Mouse (Mus musculus): ENCODE data around the gene Gda. TPM values are rescaled to one million over a fixed set of nuclear protein-coding genes. Genes with fewer than 3 reads are reported as not detected.

Gda gene
- total RNA-seq, 2 experiments from 2014 or later: 199 TPM

DNA sequence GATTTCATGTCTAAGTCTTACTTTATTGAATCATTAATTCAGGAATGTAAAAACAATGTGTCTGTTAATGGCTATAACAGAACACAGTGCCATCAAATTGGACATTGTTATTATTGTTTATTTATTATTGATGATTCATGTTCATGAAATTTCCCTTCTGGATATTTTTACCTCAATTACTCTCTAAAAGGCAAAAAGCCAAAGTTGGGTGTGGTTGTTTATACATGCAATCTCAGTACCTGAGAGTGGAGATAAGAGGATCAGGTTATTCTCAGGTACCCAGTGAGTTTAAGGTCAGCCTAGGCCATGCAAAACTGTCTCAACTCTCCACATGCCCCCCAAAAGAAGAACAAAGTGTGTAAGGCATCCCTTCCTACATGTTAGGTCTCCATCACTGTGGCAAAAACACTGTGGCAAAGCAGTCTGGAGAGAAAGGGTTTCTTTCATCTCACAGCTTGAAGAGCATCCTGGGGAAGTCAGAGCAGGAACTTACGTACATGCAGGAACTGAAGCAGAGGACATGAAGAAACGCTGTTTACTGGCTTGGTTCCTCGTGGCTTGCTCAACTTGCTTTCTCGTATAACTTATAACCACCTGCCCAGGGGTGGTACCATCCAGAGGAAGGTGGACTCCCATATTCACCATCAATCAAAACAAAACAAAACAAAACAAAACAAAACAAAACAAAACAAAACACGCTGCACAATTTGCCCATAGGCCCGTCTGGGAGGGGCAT, 89.6 kb downstream of the Gda start:
- intact Hi-C loops (cut with DNase I): no loop called here
- DNase-seq (ENCODE audit: low spot score in 2 of 2): no peak

DNA sequence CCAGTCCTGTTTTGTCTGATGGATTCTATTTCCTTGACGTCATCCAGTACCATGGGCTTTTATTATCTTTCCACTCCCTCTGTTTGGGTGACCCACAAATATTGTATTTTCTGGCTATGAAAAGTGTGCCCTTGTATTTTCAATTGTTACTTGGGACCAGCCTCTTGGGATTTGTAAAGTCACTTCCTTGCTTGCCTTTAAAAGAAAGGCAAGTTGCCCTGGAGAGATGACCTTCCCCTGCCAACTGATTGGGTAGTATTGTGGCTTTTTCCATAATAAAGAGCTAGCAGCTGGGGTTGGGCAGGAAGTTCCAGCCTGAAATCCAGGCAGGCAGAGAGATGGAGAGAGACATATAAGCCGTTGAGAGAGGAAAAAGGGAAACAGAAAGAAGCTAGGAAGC, 91.5 kb downstream of the Gda start:
- intact Hi-C loops (cut with DNase I): no loop called here
- no peak for DNase-seq (ENCODE audit: low spot score in 2 of 2)

DNA sequence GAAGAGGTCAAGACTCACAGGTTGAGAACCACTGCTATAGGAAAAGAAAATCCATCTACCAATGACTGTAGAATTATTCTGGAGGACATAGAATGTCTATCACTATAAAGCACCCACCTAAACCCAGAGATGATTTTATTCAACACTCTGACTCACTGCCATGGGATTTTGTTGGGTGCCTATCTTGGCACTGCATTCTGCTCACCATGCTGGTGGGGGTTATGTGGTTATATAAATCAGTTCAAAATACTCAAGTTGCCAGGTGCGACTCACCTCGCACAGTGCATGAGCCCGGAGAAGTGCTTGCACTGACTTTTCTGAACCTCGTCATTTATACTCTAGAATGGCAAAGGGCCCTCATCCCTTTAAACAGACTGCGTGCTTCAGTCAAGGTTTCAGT, 94.0 kb downstream of the Gda start:
- DNase-seq (ENCODE audit: low spot score in 2 of 2): peak in 1 of 2 experiments; percentile 62
- intact Hi-C loops (cut with DNase I): loop anchor here (10.0 kb wide), 1 partner anchor 926 kb away; no protein-coding TSS in a partner anchor

DNA sequence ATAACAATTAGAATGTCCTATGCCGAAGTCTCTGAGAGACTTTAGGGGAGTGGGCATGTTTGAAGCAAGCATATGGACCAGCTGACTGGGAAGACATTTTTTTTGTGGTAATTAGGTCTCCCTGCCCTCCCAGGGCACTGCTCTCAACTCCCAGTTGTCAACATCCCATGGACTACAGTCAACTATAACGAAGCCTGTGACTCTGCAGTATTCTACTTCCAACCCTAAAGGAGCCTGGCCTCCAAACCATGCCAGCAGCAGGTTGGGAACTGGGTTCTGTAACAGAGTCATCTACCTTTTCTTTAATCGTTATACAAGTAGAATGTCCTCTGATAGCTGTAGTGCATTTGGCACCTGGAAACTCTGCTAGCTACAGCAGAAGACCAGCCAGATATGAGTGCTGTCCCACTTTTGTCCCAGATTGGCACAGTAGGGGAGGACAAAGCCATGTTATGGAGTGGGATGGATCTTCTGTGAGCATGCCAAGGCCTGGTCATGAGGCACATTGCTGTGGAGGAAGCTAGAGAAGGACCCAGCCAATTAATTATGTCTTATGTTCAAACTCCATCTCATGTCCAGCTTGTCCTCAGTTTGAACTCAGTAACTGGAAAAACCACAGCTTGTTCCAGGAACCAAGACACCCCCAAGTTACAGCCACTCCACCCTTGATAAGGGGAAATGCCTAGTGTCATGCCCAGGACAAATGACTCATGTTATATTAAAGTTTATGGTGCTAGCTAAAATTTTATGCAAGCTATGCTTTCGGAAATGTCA, 96.6 kb downstream of the Gda start:
- intact Hi-C loops (cut with DNase I): loop anchor here (10.0 kb wide), 1 partner anchor 928 kb away; no protein-coding TSS in a partner anchor
- DNase-seq (ENCODE audit: low spot score in 2 of 2): no peak

DNA sequence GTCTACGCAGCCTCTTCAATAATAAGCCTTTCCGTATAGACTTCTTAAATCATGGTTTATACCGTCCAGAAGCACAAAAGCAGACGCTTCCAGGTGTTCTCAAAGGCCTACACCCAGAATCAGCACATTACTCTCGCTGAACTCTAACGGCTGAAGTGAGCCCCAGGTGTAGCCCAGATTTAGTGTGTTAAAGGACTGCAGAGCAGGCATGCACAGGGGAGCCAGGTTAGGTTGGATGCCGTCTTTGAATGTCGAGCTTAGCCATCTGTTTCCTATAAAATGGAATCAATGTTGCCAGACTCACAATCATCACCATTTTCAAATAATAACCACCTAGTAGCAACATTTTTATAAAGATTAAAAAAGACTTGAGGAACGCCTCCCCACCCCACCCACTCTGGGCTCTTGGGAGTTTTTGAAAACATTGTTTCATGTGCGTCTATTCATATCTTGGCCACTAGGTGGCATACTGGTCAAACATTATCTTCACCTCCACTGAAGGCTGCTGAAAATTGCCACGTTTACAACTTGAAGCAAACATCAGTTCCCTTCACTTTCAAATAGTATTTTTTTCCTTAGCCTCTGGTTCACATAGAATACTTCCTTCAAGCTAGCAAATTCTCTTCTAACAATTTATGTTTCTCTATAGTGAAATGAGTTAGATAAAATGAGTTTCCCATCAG, 100.0 kb downstream of the Gda start:
- DNase-seq (ENCODE audit: low spot score in 2 of 2): peak; percentile 48 to 63

DNA sequence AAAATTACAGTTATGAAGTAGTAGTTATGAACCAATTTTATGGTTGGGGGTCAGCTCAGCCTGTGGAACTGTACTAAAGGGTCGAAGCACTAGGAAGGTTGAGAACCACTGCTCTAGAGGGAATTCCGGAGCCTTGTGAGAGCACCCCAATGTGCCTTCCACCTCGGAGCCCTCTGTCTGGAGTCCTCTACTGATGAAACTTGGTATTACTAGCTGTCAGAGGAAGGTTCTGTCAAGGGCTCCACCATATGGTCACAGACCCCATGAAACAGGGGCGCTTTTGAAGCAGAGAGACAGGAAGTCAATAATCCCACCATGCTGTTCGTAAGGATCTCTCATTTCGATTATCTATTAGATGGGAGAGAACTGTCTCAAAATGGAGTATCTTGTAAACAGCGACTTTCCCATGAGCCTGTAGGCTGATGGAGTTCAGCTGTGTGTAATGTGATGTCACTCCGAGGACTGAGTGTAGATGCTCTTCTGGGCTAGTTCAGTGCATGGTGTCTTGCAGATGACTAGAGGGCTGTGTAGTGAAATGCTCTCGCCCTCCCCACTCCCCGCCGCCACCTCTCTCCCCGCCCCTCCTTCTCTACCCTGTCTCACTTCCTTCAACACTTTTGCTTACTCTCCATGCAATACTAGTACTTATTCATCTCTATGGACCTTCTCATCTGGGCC, 100.7 kb downstream of the Gda start:
- no peak for DNase-seq (ENCODE audit: low spot score in 2 of 2)
- intact Hi-C loops (cut with DNase I): loop anchor here (1.0 to 10.0 kb wide), 6 partner anchors 100 to 932 kb away; partner anchors contain the start of genes 1110059E24Rik, Abhd17b and Gda

More for the DNA sequence above, 100.0 kb downstream of the Gda start:
- intact Hi-C loops (cut with DNase I): loop anchor here (1.0 to 10.0 kb wide), 6 partner anchors 99 to 932 kb away; partner anchors contain the start of genes 1110059E24Rik, Abhd17b and Gda

DNA sequence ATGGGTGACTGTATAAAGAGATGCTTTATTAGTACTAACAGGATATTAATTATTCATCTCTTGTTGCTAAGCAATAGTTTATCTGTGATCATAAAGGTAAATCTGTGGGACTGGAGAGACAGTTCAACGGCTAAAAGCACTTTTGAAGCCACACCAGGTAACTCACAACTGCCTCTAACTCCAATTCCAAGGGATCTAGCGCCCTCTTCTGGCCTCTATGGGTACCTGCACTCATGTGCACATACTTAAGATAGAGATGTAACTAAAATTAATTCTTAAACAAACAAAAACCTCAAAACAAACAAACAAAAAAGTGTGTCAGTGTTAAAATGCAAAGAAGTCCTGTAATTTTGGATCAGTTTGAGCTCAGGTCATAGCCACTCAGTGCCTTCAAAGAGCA, 101.9 kb downstream of the Gda start:
- DNase-seq (ENCODE audit: low spot score in 2 of 2): no peak
- intact Hi-C loops (cut with DNase I): loop anchor here (2.0 to 10.0 kb wide), 5 partner anchors 101 to 933 kb away; partner anchors contain the start of genes 1110059E24Rik, Abhd17b and Gda

DNA sequence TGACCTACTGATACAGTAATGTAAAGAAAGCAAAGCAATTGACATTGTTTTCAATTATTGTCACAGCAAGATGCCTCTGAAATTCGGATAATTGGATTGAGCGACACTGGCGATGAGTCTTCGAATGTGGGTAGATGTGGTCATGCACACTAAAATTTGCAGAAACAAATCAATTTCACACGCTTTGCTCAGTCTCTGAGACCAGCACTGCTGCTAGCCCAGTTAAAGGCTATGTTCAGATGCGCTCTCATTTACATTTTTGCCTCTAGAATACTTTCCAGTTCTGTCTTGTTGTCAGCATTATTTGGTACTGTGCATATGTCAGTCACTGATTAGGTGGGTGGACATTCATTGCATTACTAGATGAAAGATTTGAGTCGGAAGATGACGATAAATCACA, 102.5 kb downstream of the Gda start:
- intact Hi-C loops (cut with DNase I): loop anchor here (2.0 to 10.0 kb wide), 5 partner anchors 102 to 934 kb away; partner anchors contain the start of genes 1110059E24Rik, Abhd17b and Gda
- DNase-seq (ENCODE audit: low spot score in 2 of 2): no peak

DNA sequence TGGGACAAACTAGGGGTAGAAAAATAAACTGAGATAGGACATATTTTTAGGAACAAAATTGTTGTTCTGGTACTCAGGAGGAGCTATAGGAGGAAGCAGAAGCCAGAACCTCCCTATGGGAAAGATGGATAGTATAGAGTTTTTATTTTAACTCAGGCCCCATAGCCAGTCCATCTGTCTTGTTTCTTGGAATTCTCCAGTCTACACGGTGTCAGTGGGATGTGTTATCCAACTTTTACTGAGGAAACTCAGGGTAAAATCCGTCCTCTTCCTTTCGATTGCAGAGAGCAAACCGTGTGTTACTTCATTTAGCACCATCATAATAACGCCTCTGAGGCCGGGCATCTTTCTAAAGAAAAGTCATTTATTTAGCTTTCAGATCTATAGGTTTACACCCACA, 104.1 kb downstream of the Gda start:
- peak in 1 of 2 experiments; percentile 67 for DNase-seq (ENCODE audit: low spot score in 2 of 2)
- intact Hi-C loops (cut with DNase I): no loop called here

DNA sequence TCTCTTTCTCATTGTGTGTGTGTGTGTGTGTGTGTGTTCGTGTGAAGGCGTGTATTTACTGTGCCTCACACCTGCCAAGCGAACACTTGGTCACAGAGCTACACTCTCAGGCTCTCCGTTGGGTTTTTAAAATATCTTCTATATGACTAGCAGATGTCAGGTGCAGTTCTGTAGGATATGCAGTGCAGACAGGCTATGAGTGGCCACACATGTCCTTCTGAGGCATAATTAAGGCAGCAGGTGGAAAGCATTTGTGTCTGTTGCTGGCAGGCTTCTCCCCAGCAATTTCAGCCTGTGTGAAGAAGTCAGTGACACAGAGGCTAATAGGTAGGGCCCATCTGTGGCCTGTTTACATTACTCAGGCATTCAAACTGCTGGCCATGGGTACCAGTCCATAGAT, 104.7 kb downstream of the Gda start:
- DNase-seq (ENCODE audit: low spot score in 2 of 2): no peak
- intact Hi-C loops (cut with DNase I): no loop called here

DNA sequence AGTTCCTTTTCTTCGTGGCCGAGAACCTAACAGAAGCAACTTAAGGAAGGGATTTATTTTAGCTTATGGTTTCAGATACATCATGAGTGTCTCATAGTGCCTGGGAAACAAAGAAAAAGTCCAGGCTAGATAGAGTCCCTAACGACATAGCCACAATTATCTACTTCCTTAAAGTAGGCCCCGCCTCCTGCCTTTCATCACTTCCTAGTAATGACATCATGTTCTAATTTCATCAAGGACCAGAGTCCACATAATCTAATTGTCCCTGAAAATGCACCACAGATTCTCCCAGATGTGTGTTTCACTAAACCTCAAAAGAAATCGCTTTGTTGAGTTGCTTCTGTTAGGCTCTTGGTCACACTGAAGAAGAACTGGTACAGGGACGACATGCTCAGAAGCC, 115.5 kb downstream of the Gda start:
- no peak for DNase-seq (ENCODE audit: low spot score in 2 of 2)
- intact Hi-C loops (cut with DNase I): no loop called here

DNA sequence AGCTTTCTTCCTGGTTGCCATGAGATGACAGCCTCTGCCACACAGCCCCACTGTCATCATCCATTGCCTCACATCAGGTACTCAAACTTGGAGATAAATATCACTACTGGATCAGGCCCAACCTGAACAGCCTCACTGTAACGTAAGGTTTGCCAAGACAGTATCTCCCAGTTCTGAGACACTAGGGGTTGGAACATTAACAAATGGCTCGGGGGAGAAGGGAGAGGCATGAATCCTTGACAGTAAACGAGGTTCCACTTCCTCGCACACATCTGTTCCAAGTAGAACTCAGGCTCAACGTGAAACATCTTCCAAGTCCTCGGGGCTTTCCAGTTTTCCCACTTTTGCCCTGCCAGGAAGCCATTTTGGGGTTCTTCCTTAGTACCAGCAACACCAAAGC, 123.6 kb downstream of the Gda start:
- intact Hi-C loops (cut with DNase I): no loop called here
- peak in 1 of 2 experiments; percentile 44 for DNase-seq (ENCODE audit: low spot score in 2 of 2)

DNA sequence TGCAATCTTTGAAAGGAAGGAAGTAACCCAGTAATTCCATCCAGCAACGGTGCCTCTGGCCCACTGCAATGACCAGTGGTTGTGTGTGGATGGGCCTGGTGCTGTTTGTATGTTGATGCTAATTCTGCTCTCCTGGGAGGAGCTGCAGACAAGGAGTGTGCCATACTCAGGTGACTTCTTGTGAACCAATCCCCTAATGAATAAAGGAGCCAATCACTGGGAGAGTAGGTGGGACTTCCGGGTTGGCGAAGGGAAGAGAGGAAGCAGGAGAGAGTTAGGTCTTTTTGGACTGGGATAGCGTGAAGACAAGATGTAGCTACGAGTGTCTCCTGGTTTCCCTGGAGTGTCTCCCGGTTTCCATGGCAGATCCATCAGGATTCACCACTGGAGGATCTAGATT, 126.6 kb downstream of the Gda start:
- intact Hi-C loops (cut with DNase I): no loop called here
- no peak for DNase-seq (ENCODE audit: low spot score in 2 of 2)

Other genes starting within 250 kb of the Gda start
- gene Zfand5, start 201.2 kb downstream of the Gda start, total RNA-seq (2021): 100 to 1,000 TPM; 172 to 175 TPM
- gene 1110059E24Rik, start 179.5 kb upstream of the Gda start, total RNA-seq (2021): 10 to 100 TPM; 21.6 to 25.3 TPM
- 10 to 100 TPM; 47.3 to 50.1 TPM for gene Abhd17b, start 179.7 kb upstream of the Gda start, total RNA-seq (2021)